21 mouse cellular contexts compared by ENCODE assay signal in genomic region chr10:99355303-99355702, GRCm38 (mm10).
DNase-seq lines count a peak whose midpoint lies in the region; ATAC-seq lines count a peak whose summit lies in the region.
"Had no signal": no experiment of that assay in that cellular context is flagged by ENCODE, and none has a peak within 500 bp of the region (broad histone marks: within the 10 kb centered on the region; RNA-seq: fewer than 3 reads in every experiment).

No protein-coding gene starts in this region.

- ATAC-seq in granulocyte monocyte progenitor cell, adult 5-6 weeks (replicated peaks; ENCODE audit: poor library complexity, severe bottlenecking): peak; percentile 64
- ATAC-seq in monocyte, adult 5-6 weeks (replicated peaks; ENCODE audit: insufficient number of reproducible peaks, low FRiP score, low TSS enrichment, poor library complexity, severe bottlenecking): 0 out of 2 replicates have a peak, but pooled peaks have one; percentile 15
- ATAC-seq in activated CD4-positive, CD25-positive, alpha-beta regulatory T cell, adult 4 months: no peak
- ATAC-seq: forebrain, embryonic 13.5 days; forebrain, embryonic 16.5 days; Patski had no signal

- DNase-seq in 416B (ENCODE audit: low read depth): peak; percentile 15
- DNase-seq in Muller cell, postnatal 12 days (ENCODE audit: inconsistent ontology term): peak; percentile 50
- DNase-seq in lung, postnatal 14 days: no peak
- DNase-seq: adrenal gland, adult 2 months; adrenal gland, postnatal 14 days; cerebellum, adult 11-12 months; cerebellum, adult 8-10 months; cerebellum, postnatal 10 days; cerebellum, postnatal 36 days; embryo, embryonic 11 days; gastrocnemius, postnatal 10 days; gastrocnemius, postnatal 36 days; heart, adult 18-20 months; heart, postnatal 14 days; heart, postnatal 4 days had no signal
